Mouse (Mus musculus) heart, adult 2 months (tissue): ENCODE measurements at regions not wholly inside any gene's neighbourhood (a gene's known extent, or its start where the extent isn't known, plus 50 kb on each side); places are given as distances from the start of the nearest gene placed in this dataset.

Source experiments
- DNase-seq, 2 experiments: peaks; one replicate each; pipeline ENCODE4 v3.0.0; 2021
- H3K27ac ChIP-seq: fragments of 200-600 bp; 2 replicates; pipeline ENCODE4 v1.8.1; 2022
- H3K27me3 ChIP-seq: fragments of 200-500 bp; 2 replicates; pipeline ENCODE4 v1.6.1; 2012; ENCODE audit warnings: mild to moderate bottlenecking, low read length, inconsistent platforms, mixed read lengths; ENCODE audit not compliant: control insufficient read depth, insufficient read depth
- H3K36me3 ChIP-seq: fragments of 200-500 bp; 2 replicates; pipeline ENCODE4 v1.6.1; 2012; ENCODE audit warnings: low read length, inconsistent platforms; ENCODE audit not compliant: control insufficient read depth, insufficient read depth
- H3K4me1 ChIP-seq: fragments of 200-500 bp; 2 replicates; pipeline ENCODE4 v1.6.1; 2011; ENCODE audit warnings: low read length; ENCODE audit not compliant: control insufficient read depth, insufficient read depth
- H3K4me3 ChIP-seq: fragments of 200-600 bp; 2 replicates; pipeline ENCODE4 v1.8.1; 2022
- H3K79me2 ChIP-seq: fragments of 200-500 bp; replicated peaks from 2 replicates; pipeline ENCODE4 v1.6.1; 2012; ENCODE audit warnings: mild to moderate bottlenecking, inconsistent platforms, low read length, moderate library complexity, mixed read lengths; ENCODE audit not compliant: control insufficient read depth, insufficient read depth
- H3K9ac ChIP-seq: fragments of 200-500 bp; 2 replicates; pipeline ENCODE4 v1.6.1; 2012; ENCODE audit warnings: low read depth, mild to moderate bottlenecking, control low read depth, inconsistent platforms, low read length, mixed read lengths
- CTCF ChIP-seq: fragments of 200-600 bp; IDR thresholded peaks from 2 replicates; pipeline ENCODE4 v1.8.1; 2022; ENCODE audit warnings: antibody characterized with exemption, mild to moderate bottlenecking, moderate library complexity
- EP300 ChIP-seq: fragments of 200-500 bp; IDR thresholded peaks from 2 replicates; pipeline ENCODE4 v1.6.1; 2011; ENCODE audit warnings: low read depth, low read length, control low read depth; ENCODE audit not compliant: insufficient read depth
- POLR2A ChIP-seq: fragments of 200-500 bp; IDR thresholded peaks from 2 replicates; pipeline ENCODE4 v1.6.1; 2011; ENCODE audit warnings: mild to moderate bottlenecking, low read depth, low read length, control low read depth; ENCODE audit not compliant: insufficient read depth
- WGBS: fragments of 180-500 bp; shearing (Covaris S2); methylation state at CpG from one replicate; pipeline ENCODE4 v1.1.7; 2018; 5-methylcytosine and 5-hydroxymethylcytosine counted together
- intact Hi-C: fragments of 180-260 bp; cut with DNase I; formaldehyde crosslinking; loops from one replicate; pipeline ENCODE4 v1.15.1; 2025

DNA sequence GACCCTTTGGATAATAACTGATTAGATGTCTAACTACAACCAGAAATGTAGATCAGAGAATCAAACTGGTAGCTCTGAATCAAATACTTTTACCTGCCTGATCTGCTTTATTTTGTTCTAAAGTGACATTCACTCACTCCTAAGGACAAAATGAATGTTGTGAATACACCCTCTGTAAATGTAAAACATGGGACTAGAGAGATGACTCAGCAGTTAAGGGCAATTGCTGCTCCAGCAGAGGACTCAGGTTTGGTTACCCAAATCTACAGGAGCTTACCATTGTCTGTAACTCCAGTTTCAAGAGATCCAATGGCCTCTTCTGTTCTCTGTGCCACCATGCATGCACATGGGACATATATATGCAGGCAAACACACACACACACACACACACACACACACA is 57.0 kb upstream of the Tnfsf11 start:
- Histone ChIP-seq H3K4me1 (no peaks in the 10 kb centered on the region), H3K9ac (no peak overlapping the region), H3K36me3 (no peaks in the 10 kb centered on the region), H3K4me3 (no peak overlapping the region), H3K27ac (no peak overlapping the region), H3K27me3 (no peaks in the 10 kb centered on the region), H3K79me2 (no peaks in the 10 kb centered on the region)
- DNase-seq, result no peak
- TF ChIP-seq CTCF (no peak), EP300 (no peak), POLR2A (no peak)
- intact Hi-C loops, result no loop called here

DNA sequence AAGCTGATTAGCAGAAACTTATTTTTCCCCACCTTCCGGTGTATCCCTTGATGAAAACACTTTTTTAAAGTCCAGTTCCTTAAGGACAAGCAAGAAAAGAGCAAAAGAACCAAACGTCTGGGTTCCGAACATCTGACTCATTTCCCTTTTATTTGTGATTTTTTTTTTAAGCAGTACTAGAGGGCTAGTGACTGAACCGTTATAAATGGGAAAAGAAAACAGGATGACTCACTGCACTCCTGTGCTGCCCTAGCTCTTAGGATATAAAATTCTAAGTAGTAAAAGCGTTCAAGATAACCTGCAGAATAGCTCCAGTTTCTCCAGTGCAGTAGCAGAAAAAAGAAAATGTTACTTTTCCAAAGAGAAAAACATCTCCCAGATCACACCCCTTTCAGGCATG is 55.3 kb upstream of the Tnfsf11 start:
- intact Hi-C loops, result no loop called here
- DNase-seq, result no peak
- no peak for TF ChIP-seq EP300
- no peak for TF ChIP-seq POLR2A
- no peak for TF ChIP-seq CTCF
- Histone ChIP-seq H3K36me3 (no peaks in the 10 kb centered on the region), H3K4me3 (no peak overlapping the region), H3K9ac (no peak overlapping the region), H3K4me1 (no peaks in the 10 kb centered on the region), H3K79me2 (no peaks in the 10 kb centered on the region), H3K27ac (no peak overlapping the region), H3K27me3 (no peaks in the 10 kb centered on the region)
- WGBS, result 36% methylated on average over 5 of the region's 5 CpGs
